Mouse (Mus musculus): ENCODE measurements at regions not wholly inside any gene's neighbourhood (a gene's known extent, or its start where the extent isn't known, plus 50 kb on each side); places are given as distances from the start of the nearest gene placed in this dataset.

GRCm38 (mm10) chr3:34577115-34577514 is 73.1 kb upstream of the Sox2 start:
- TF ChIP-seq MYOG (IDR thresholded peaks at IDR 0.05; ENCODE audit: control insufficient read depth, extremely low read depth, insufficient read length) (no peak), CTCF (IDR thresholded peaks at IDR 0.05; ENCODE audit: control insufficient read depth, insufficient read depth, insufficient read length) (no peak), USF1 (IDR thresholded peaks at IDR 0.05; ENCODE audit: low read depth) (no peak)
